Mouse (Mus musculus) frontal cortex, adult 2 months (tissue): Measurements from ENCODE around the gene Babam1. TPM values are rescaled to one million over a fixed set of nuclear protein-coding genes. Genes with fewer than 3 reads are reported as not detected.

Experiments
- DNase-seq, 2 experiments: peaks; one replicate each; pipeline ENCODE4 v3.0.0; 2022; ENCODE audit warnings: low spot score in 1 of 2; ENCODE audit errors: extremely low spot score in 1 of 2
- polyA plus RNA-seq: library from polyadenylated mRNA; depleted of rRNA; stranded (reverse); fragments of >200 nt; gene quantifications from 2 replicates; pipeline ENCODE4 v1.2.3, GENCODE M21; 2012; rRNA removed

Babam1 gene
- 131 and 140 TPM in 2 replicates for polyA plus RNA-seq

GRCm38 (mm10) chr8:71396639-71397305, at the start of gene Babam1:
Gene Babam1 (plus strand): TSS chr8:71396861.
- peak; percentile 95 to 96 for DNase-seq

- no peak for DNase-seq
Measured at GRCm38 (mm10) chr8:71351117-71351516, 45.5 kb upstream of the Babam1 start.

GRCm38 (mm10) chr8:71351520-71351919, 45.1 kb upstream of the Babam1 start:
- DNase-seq = no peak

GRCm38 (mm10) chr8:71358026-71358425, 38.6 kb upstream of the Babam1 start:
- no peak for DNase-seq

- peak; percentile 91 to 92 for DNase-seq
Measured at GRCm38 (mm10) chr8:71366771-71367528, 29.7 kb upstream of the Babam1 start, which contains the start of gene Use1. Gene Use1 (plus strand): TSS chr8:71366848.

DNA sequence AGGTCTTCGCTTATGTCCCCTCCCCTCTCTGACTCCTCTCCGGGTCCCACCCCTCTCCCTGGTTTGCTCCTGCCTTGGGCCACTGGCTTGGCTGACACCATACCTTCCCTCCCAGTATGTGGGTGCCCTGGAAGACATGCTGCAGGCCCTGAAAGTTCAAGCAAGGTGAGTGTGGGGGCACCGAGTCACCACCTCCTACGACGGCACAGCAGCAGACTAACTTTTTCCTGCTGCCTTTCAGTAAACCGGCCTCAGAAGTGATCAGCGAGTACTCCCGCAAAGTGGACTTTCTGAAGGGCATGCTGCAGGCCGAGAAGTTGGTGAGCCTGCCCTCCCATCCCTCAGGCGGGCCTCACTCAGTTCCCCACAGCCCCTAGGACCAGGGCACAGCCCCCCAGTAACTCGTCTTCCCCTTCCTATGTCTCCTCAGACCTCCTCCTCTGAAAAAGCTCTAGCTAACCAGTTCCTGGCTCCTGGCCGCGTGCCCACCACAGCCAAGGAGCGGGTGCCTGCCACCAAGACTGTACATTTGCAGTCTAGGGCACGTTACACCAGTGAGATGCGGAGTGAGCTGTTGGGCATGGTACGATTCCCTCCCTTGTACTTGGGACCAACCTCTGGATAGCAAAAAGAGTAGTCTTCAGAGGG, 29.0 kb upstream of the Babam1 start:
- no peak for DNase-seq

DNA sequence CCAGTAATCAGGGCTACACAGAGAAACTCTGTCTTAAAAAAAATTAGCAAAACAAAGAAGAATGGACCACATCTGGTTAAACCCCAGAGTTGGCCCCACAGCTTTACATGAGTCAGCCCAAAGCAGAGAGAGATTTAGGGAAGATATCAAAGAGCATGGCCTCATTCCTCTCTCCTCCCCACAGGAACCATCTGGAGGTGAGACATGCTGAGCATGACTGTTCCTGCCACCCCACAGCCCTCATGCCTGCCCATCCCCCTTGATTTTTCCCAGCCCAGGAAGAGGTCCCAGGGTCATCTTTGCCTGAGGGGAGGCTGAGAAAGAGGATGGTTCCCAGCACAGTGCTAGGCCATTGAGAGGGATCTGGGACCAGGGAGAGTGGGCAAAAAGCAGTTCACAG, 28.3 kb upstream of the Babam1 start:
- no peak for DNase-seq

GRCm38 (mm10) chr8:71369040-71369718, 27.5 kb upstream of the Babam1 start:
- no peak for DNase-seq

GRCm38 (mm10) chr8:71370711-71371235, 25.9 kb upstream of the Babam1 start:
- DNase-seq = no peak

- peak; percentile 97 for DNase-seq
Measured at GRCm38 (mm10) chr8:71371236-71371848, 25.3 kb upstream of the Babam1 start, which contains the start of gene Ocel1. Gene Ocel1 (plus strand): TSS chr8:71371298.

- no peak for DNase-seq
Measured at GRCm38 (mm10) chr8:71372427-71372826, 24.2 kb upstream of the Babam1 start.

GRCm38 (mm10) chr8:71373000-71373399, 23.7 kb upstream of the Babam1 start:
- DNase-seq = no peak

DNA sequence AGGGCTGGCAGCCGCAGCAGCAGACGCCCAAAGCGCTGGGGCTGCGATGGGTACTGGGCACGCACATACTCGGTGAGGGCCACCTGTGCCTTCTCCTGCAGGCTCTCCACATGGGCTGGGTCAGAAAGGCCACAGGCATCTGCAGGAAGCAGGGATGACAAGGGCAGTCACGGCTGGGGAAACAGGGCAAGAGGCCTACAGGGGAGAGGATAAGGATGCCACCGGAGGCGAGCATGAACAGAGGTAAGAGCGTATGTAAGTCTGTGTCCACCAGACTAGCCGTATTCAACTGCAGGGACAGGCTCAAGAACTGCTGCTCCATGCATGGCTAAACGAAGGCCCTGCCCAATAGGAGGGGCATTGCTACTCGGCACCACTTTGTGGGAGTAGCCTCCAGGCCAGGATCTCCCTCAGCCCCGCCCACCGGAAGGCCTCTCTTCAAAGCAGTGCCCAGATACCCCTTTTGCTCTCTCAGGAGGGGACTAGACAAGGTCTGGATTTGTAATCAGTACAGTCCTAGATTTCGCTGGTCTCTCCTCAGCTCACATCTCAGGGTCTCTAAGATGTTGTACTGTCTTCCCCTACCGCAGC, 21.9 kb upstream of the Babam1 start:
- DNase-seq = no peak

DNA sequence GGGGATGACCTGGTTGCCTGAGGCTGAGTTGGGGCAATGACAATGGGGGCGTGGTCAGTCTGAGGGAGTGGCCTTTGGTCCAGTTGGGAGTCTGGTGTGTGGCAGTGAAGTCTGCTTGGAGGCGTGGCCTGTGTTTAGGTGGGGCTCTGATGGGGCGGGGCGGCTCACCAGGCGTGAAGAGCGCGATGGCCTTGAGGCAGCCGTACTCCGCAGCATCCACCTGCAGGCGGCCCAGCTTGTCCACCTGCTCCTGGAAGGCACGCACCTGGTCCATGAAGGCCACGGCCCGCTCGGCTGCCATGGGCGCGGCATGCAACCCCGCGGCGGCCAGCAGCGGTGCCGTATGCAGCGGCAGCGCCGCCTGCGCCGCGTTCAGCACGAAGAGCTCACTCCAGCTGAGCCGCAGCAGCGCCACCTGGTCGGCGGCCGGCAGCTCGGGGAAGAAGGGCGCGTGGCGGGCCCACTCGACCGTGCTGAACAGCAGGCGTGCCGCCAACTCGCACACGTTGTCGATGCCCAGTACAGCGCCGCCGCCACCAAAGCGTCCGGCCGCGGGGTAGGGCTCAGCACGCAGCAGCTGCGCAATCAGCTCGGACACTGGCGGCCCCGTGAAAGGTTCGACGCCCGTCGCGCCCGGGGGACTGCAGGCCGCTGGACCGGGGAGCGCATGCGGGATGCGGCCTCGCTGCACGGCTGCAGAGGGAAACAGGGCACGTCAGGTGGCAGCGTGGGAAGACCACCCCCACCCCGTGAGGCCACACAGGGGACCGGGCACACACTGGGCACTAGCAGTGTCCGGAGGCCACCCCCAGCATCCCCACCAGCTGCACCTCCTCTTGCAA, 20.9 kb upstream of the Babam1 start:
- peak in 1 of 2 experiments; percentile 69 for DNase-seq

- DNase-seq = no peak
Measured at GRCm38 (mm10) chr8:71376423-71377030, 20.1 kb upstream of the Babam1 start.

- DNase-seq = no peak
Measured at GRCm38 (mm10) chr8:71379008-71379407, 17.7 kb upstream of the Babam1 start.

- no peak for DNase-seq
Measured at GRCm38 (mm10) chr8:71379512-71380075, 17.1 kb upstream of the Babam1 start.
